Mouse (Mus musculus) liver, postnatal 0 days (tissue): ENCODE results near the gene 1700025G04Rik.

Experiments
- CTCF ChIP-seq: sonication (generic); IDR thresholded peaks from 2 replicates; pipeline ENCODE4 v1.5.1; 2016; ENCODE audit warnings: antibody characterized with exemption, low read depth
- EP300 ChIP-seq: IDR thresholded peaks from 2 replicates; pipeline ENCODE4 v1.6.1; 2016; ENCODE audit warnings: antibody characterized with exemption, low read depth, mild to moderate bottlenecking

DNA sequence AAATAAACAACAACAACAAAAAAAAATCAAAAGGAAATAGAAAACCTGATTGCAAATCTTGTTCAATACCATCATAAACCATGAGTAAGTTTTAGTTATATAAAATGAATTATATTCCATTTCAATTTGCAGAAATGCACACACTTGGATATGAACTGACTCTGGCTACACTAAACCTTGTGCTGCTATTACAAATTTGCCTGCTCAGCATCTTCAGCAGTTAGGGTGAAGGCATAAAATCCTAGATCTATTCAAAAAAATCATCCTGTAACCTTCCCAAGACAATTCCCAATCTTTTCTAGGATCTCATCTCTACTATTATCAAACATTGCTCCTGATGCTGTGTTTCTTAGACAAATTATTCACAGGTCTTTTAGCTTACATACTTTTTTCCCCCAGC lies 22.0 kb downstream of the 1700025G04Rik start:
- no peak for TF ChIP-seq CTCF
- TF ChIP-seq EP300: no peak
